Mouse (Mus musculus) heart, adult 2 months (tissue): ENCODE results near the gene Zfp74. TPM values are rescaled to one million over a fixed set of nuclear protein-coding genes. Genes with fewer than 3 reads are reported as not detected.

Experiments
- DNase-seq, 2 experiments: peaks; one replicate each; pipeline ENCODE4 v3.0.0; 2021
- H3K27ac ChIP-seq: fragments of 200-600 bp; 2 replicates; pipeline ENCODE4 v1.8.1; 2022
- H3K27me3 ChIP-seq: fragments of 200-500 bp; 2 replicates; pipeline ENCODE4 v1.6.1; 2012; ENCODE audit warnings: mild to moderate bottlenecking, low read length, inconsistent platforms, mixed read lengths; ENCODE audit not compliant: control insufficient read depth, insufficient read depth
- H3K36me3 ChIP-seq: fragments of 200-500 bp; 2 replicates; pipeline ENCODE4 v1.6.1; 2012; ENCODE audit warnings: low read length, inconsistent platforms; ENCODE audit not compliant: control insufficient read depth, insufficient read depth
- H3K4me1 ChIP-seq: fragments of 200-500 bp; 2 replicates; pipeline ENCODE4 v1.6.1; 2011; ENCODE audit warnings: low read length; ENCODE audit not compliant: control insufficient read depth, insufficient read depth
- H3K4me3 ChIP-seq: fragments of 200-600 bp; 2 replicates; pipeline ENCODE4 v1.8.1; 2022
- H3K79me2 ChIP-seq: fragments of 200-500 bp; replicated peaks from 2 replicates; pipeline ENCODE4 v1.6.1; 2012; ENCODE audit warnings: mild to moderate bottlenecking, inconsistent platforms, low read length, moderate library complexity, mixed read lengths; ENCODE audit not compliant: control insufficient read depth, insufficient read depth
- H3K9ac ChIP-seq: fragments of 200-500 bp; 2 replicates; pipeline ENCODE4 v1.6.1; 2012; ENCODE audit warnings: low read depth, mild to moderate bottlenecking, control low read depth, inconsistent platforms, low read length, mixed read lengths
- CTCF ChIP-seq: fragments of 200-600 bp; IDR thresholded peaks from 2 replicates; pipeline ENCODE4 v1.8.1; 2022; ENCODE audit warnings: antibody characterized with exemption, mild to moderate bottlenecking, moderate library complexity
- EP300 ChIP-seq: fragments of 200-500 bp; IDR thresholded peaks from 2 replicates; pipeline ENCODE4 v1.6.1; 2011; ENCODE audit warnings: low read depth, low read length, control low read depth; ENCODE audit not compliant: insufficient read depth
- POLR2A ChIP-seq: fragments of 200-500 bp; IDR thresholded peaks from 2 replicates; pipeline ENCODE4 v1.6.1; 2011; ENCODE audit warnings: mild to moderate bottlenecking, low read depth, low read length, control low read depth; ENCODE audit not compliant: insufficient read depth
- WGBS: fragments of 180-500 bp; shearing (Covaris S2); methylation state at CpG from one replicate; pipeline ENCODE4 v1.1.7; 2018; 5-methylcytosine and 5-hydroxymethylcytosine counted together
- intact Hi-C: fragments of 180-260 bp; cut with DNase I; formaldehyde crosslinking; loops from one replicate; pipeline ENCODE4 v1.15.1; 2025
- polyA plus RNA-seq: library from polyadenylated mRNA; depleted of rRNA; stranded (reverse); fragments of >200 nt; gene quantifications from 2 replicates; pipeline ENCODE4 v1.2.3, GENCODE M21; 2012
- total RNA-seq, 2 experiments: library from RNA; stranded (reverse); gene quantifications; 2 replicates each; pipeline ENCODE4 v1.2.3; 2021

Zfp74 gene
- total and polyA plus RNA-seq, 3 experiments: 2.5 to 6.8 (median 6.2) TPM

- Histone ChIP-seq H3K79me2 (peaks cover 4% of the 10 kb centered on the region), H3K36me3 (peaks cover 11% of the 10 kb centered on the region), H3K4me1 (peaks cover 1% of the 10 kb centered on the region; the same call in 1 of the 2 replicates), H3K27me3 (no peaks in the 10 kb centered on the region), H3K9ac (no peak overlapping the region), H3K4me3 (no peak overlapping the region), H3K27ac (no peak overlapping the region)
- WGBS: 89% methylated on average over 5 of the region's 5 CpGs
- TF ChIP-seq CTCF (no peak), EP300 (no peak), POLR2A (no peak)
- intact Hi-C loops: no loop called here
- DNase-seq: no peak
Observed at GRCm38 (mm10) chr7:29987551-29987950, 33.7 kb upstream of the Zfp74 start.

- DNase-seq: no peak
- Histone ChIP-seq H3K79me2 (peaks cover 4% of the 10 kb centered on the region), H3K4me1 (peaks cover 5% of the 10 kb centered on the region), H3K27ac (no peak overlapping the region; the same call in 1 of the 2 replicates), H3K9ac (no peak overlapping the region), H3K4me3 (no peak overlapping the region), H3K27me3 (no peaks in the 10 kb centered on the region), H3K36me3 (peaks cover 15% of the 10 kb centered on the region)
- TF ChIP-seq POLR2A (no peak), CTCF (no peak), EP300 (no peak)
- intact Hi-C loops: no loop called here
- 66% methylated on average over 8 of the region's 8 CpGs for WGBS
Observed at GRCm38 (mm10) chr7:29986101-29986500, 32.2 kb upstream of the Zfp74 start.

GRCm38 (mm10) chr7:29983690-29984380, 29.9 kb upstream of the Zfp74 start, which contains the start of gene Zfp568:
TSS of gene Zfp568 (plus strand) at chr7:29983955.
- Histone ChIP-seq H3K36me3 (peaks cover 17% of the 10 kb centered on the region), H3K9ac (peak within 1 kb of the TSS; percentile 96), H3K4me3 (peak within 1 kb of the TSS; percentile 82), H3K27me3 (no peaks in the 10 kb centered on the region), H3K4me1 (peaks cover 8% of the 10 kb centered on the region), H3K79me2 (peaks cover 4% of the 10 kb centered on the region), H3K27ac (peak within 1 kb of the TSS; percentile 81)
- peak; percentile 92 to 97 for DNase-seq
- TF ChIP-seq CTCF (peak; percentile 89), POLR2A (peak; percentile 92), EP300 (0 out of 2 replicates have a peak, but pooled peaks have one; percentile 21)
- intact Hi-C loops: loop anchor here (2.0 to 5.0 kb wide), 5 partner anchors 29 to 215 kb away; partner anchors contain the start of genes Zfp383, Zfp74, Zfp790 and Zfp84
- whole genome bisulfite sequencing: under 1% methylated on average over 62 of the region's 62 CpGs

- H3K27me3 ChIP-seq: no peaks in the 10 kb centered on the region
- intact Hi-C loops: loop anchor here (2.0 to 5.0 kb wide), 5 partner anchors 29 to 215 kb away; partner anchors contain the start of genes Zfp383, Zfp74, Zfp790 and Zfp84
- peak overlapping the region; percentile 81 for H3K27ac ChIP-seq
- no peak for DNase-seq
- H3K9ac ChIP-seq: peak overlapping the region; percentile 96
- WGBS: 0% methylated on average over 8 of the region's 8 CpGs
- H3K79me2 ChIP-seq: peaks cover 4% of the 10 kb centered on the region
- H3K36me3 ChIP-seq: peaks cover 17% of the 10 kb centered on the region
- peak overlapping the region; percentile 82 for H3K4me3 ChIP-seq
- H3K4me1 ChIP-seq: peaks cover 8% of the 10 kb centered on the region
- TF ChIP-seq POLR2A: no peak
- TF ChIP-seq EP300: no peak
- TF ChIP-seq CTCF: no peak
Observed at GRCm38 (mm10) chr7:29983340-29983689, 29.4 kb upstream of the Zfp74 start.

- intact Hi-C loops: loop anchor here (2.0 to 5.0 kb wide), 5 partner anchors 28 to 214 kb away; partner anchors contain the start of genes Zfp383, Zfp74, Zfp790 and Zfp84
- H3K4me3 ChIP-seq: peak overlapping the region; percentile 82
- TF ChIP-seq EP300: no peak
- TF ChIP-seq POLR2A: no peak
- TF ChIP-seq CTCF: no peak
- H3K4me1 ChIP-seq: peaks cover 8% of the 10 kb centered on the region
- peak overlapping the region; percentile 81 for H3K27ac ChIP-seq
- H3K9ac ChIP-seq: peak overlapping the region; percentile 96
- H3K79me2 ChIP-seq: peaks cover 2% of the 10 kb centered on the region; the same call in 1 of the 2 replicates
- DNase-seq: peak in 1 of 2 experiments; percentile 17
- no peaks in the 10 kb centered on the region for H3K27me3 ChIP-seq
- 20% methylated on average over 6 of the region's 6 CpGs for WGBS
- H3K36me3 ChIP-seq: peaks cover 17% of the 10 kb centered on the region
Observed at GRCm38 (mm10) chr7:29982931-29983330, 29.0 kb upstream of the Zfp74 start.

- DNase-seq: no peak
- intact Hi-C loops: loop anchor here (2.0 to 5.0 kb wide), 5 partner anchors 28 to 214 kb away; partner anchors contain the start of genes Zfp383, Zfp74, Zfp790 and Zfp84
- Histone ChIP-seq H3K4me1 (peaks cover 8% of the 10 kb centered on the region), H3K79me2 (peaks cover 2% of the 10 kb centered on the region; the same call in 1 of the 2 replicates), H3K36me3 (peaks cover 17% of the 10 kb centered on the region), H3K27me3 (no peaks in the 10 kb centered on the region), H3K4me3 (peak overlapping the region; percentile 82; the same call in 1 of the 2 replicates), H3K27ac (peak overlapping the region; percentile 81), H3K9ac (no peak overlapping the region)
- 67% methylated on average over 4 of the region's 4 CpGs for WGBS
- TF ChIP-seq CTCF: 0 out of 2 replicates have a peak, but pooled peaks have one; percentile 2
- TF ChIP-seq POLR2A: no peak
Observed at GRCm38 (mm10) chr7:29982341-29982740, 28.5 kb upstream of the Zfp74 start.
